14 mouse cellular contexts compared by ENCODE assay signal in the genomic region with DNA sequence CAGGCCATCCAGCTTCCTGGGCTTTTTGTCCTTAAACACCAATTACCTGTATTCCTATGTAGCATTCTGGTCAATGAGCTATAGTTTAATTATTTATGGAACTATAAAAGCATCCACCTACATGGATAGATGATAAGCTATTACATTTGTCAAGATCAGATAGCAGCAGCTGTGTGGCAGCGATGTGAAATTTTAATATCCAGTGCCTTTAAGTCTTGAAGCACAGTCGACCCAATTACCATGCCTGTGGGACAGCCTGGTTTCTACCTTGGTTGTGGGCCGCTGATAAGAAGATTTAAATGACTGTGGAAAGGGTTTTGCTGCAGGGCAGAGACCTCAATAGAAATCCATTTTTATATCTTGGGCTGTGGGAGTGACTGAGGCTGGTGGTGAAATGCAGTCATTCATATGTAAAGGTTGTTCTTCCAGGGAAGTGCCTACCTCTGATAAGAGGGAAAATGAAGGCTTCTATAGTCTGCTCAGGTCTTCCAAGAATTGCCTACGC.
"Had no signal": no experiment of that assay in that cellular context is flagged by ENCODE, and none has a peak within 500 bp of the region (broad histone marks: within the 10 kb centered on the region; RNA-seq: fewer than 3 reads in every experiment).

No protein-coding gene starts in this region.

- H3K4me2 ChIP-seq: liver, embryonic 11.5 days; liver, embryonic 15.5 days; neural tube, embryonic 13.5 days had no signal

- H3K9ac ChIP-seq: liver, embryonic 15.5 days; neural tube, embryonic 13.5 days had no signal

- ATAC-seq: lung, postnatal 0 days had no signal

- DNase-seq: kidney, adult 11 months; kidney, adult 9 months; kidney, postnatal 36 days; lung, adult 2 months; lung, postnatal 4 days; thymus, postnatal 4 days had no signal

- H3K9me3 ChIP-seq: limb, embryonic 10.5 days; liver, embryonic 15.5 days; neural tube, embryonic 13.5 days had no signal

- H3K27ac ChIP-seq: kidney, postnatal 0 days; layer of hippocampus, adult 2 months; limb, embryonic 10.5 days; liver, embryonic 15.5 days; stomach, postnatal 0 days had no signal

- H3K27me3 ChIP-seq: liver, embryonic 15.5 days; neural tube, embryonic 13.5 days had no signal

- H3K4me1 ChIP-seq: limb, embryonic 10.5 days; liver, embryonic 15.5 days; neural tube, embryonic 13.5 days had no signal

- H3K4me3 ChIP-seq: layer of hippocampus, adult 2 months; limb, embryonic 10.5 days; liver, embryonic 15.5 days; neural tube, embryonic 13.5 days had no signal
